Mouse (Mus musculus): ENCODE measurements around the gene Plcb1. TPM values are rescaled to one million over a fixed set of nuclear protein-coding genes. Genes with fewer than 3 reads are reported as not detected.

Gene Plcb1
- polyA plus RNA-seq, 1 experiment, result 6.4 TPM

- H3K4me3 ChIP-seq (ENCODE audit: insufficient read depth, low read length), result no peak overlapping the region
- H3K4me1 ChIP-seq (ENCODE audit: control insufficient read depth, insufficient read depth, low read length), result no peaks in the 10 kb centered on the region
- TF ChIP-seq POLR2A (IDR thresholded peaks at IDR 0.05; ENCODE audit: low read depth, low read length), result no peak
- H3K27ac ChIP-seq (ENCODE audit: insufficient read depth, low read length), result no peak overlapping the region
Measured at GRCm38 (mm10) chr2:135296184-135296769, 510.4 kb downstream of the Plcb1 start.

GRCm38 (mm10) chr2:135300480-135300879 lies 514.6 kb downstream of the Plcb1 start:
- H3K4me3 ChIP-seq (ENCODE audit: insufficient read depth, low read length), result no peak overlapping the region
- no peak for TF ChIP-seq CTCF (IDR thresholded peaks at IDR 0.05; ENCODE audit: borderline replicate concordance, insufficient read depth, low read length)
- no peak for TF ChIP-seq POLR2A (IDR thresholded peaks at IDR 0.05; ENCODE audit: low read depth, low read length)
- H3K27ac ChIP-seq (ENCODE audit: insufficient read depth, low read length), result no peak overlapping the region

GRCm38 (mm10) chr2:135302483-135302882 lies 516.6 kb downstream of the Plcb1 start:
- TF ChIP-seq POLR2A (IDR thresholded peaks at IDR 0.05; ENCODE audit: low read depth, low read length) (no peak), CTCF (IDR thresholded peaks at IDR 0.05; ENCODE audit: borderline replicate concordance, insufficient read depth, low read length) (no peak)
- H3K4me1 ChIP-seq (ENCODE audit: control insufficient read depth, insufficient read depth, low read length), result no peaks in the 10 kb centered on the region
- H3K27ac ChIP-seq (ENCODE audit: insufficient read depth, low read length), result no peak overlapping the region
- H3K4me3 ChIP-seq (ENCODE audit: insufficient read depth, low read length), result no peak overlapping the region

More at GRCm38 (mm10) chr2:135300480-135300879, 514.6 kb downstream of the Plcb1 start:
- no peaks in the 10 kb centered on the region for H3K4me1 ChIP-seq (ENCODE audit: control insufficient read depth, insufficient read depth, low read length)

- Histone ChIP-seq H3K27ac (ENCODE audit: insufficient read depth, low read length) (no peak overlapping the region), H3K4me3 (ENCODE audit: insufficient read depth, low read length) (no peak overlapping the region), H3K4me1 (ENCODE audit: control insufficient read depth, insufficient read depth, low read length) (no peaks in the 10 kb centered on the region)
- no peak for TF ChIP-seq POLR2A (IDR thresholded peaks at IDR 0.05; ENCODE audit: low read depth, low read length)
Measured at GRCm38 (mm10) chr2:135305186-135305585, 519.3 kb downstream of the Plcb1 start.

- H3K4me1 ChIP-seq (ENCODE audit: control insufficient read depth, insufficient read depth, low read length), result no peaks in the 10 kb centered on the region
- H3K4me3 ChIP-seq (ENCODE audit: insufficient read depth, low read length), result no peak overlapping the region
- no peak for TF ChIP-seq CTCF (IDR thresholded peaks at IDR 0.05; ENCODE audit: borderline replicate concordance, insufficient read depth, low read length)
- no peak for TF ChIP-seq POLR2A (IDR thresholded peaks at IDR 0.05; ENCODE audit: low read depth, low read length)
- no peak overlapping the region for H3K27ac ChIP-seq (ENCODE audit: insufficient read depth, low read length)
Measured at GRCm38 (mm10) chr2:135305736-135306471, 520.0 kb downstream of the Plcb1 start.

- TF ChIP-seq POLR2A (IDR thresholded peaks at IDR 0.05; ENCODE audit: low read depth, low read length) (no peak), CTCF (IDR thresholded peaks at IDR 0.05; ENCODE audit: borderline replicate concordance, insufficient read depth, low read length) (no peak)
- Histone ChIP-seq H3K4me1 (ENCODE audit: control insufficient read depth, insufficient read depth, low read length) (no peaks in the 10 kb centered on the region), H3K27ac (ENCODE audit: insufficient read depth, low read length) (no peak overlapping the region), H3K4me3 (ENCODE audit: insufficient read depth, low read length) (no peak overlapping the region)
Measured at GRCm38 (mm10) chr2:135306472-135306771, 520.6 kb downstream of the Plcb1 start.

- TF ChIP-seq POLR2A (IDR thresholded peaks at IDR 0.05; ENCODE audit: low read depth, low read length) (no peak), CTCF (IDR thresholded peaks at IDR 0.05; ENCODE audit: borderline replicate concordance, insufficient read depth, low read length) (no peak)
- Histone ChIP-seq H3K4me3 (ENCODE audit: insufficient read depth, low read length) (no peak overlapping the region), H3K4me1 (ENCODE audit: control insufficient read depth, insufficient read depth, low read length) (no peaks in the 10 kb centered on the region), H3K27ac (ENCODE audit: insufficient read depth, low read length) (no peak overlapping the region)
Measured at GRCm38 (mm10) chr2:135307787-135308186, 521.9 kb downstream of the Plcb1 start.

GRCm38 (mm10) chr2:135315980-135316379 lies 530.1 kb downstream of the Plcb1 start:
- Histone ChIP-seq H3K4me1 (ENCODE audit: control insufficient read depth, insufficient read depth, low read length) (no peaks in the 10 kb centered on the region), H3K27ac (ENCODE audit: insufficient read depth, low read length) (no peak overlapping the region), H3K4me3 (ENCODE audit: insufficient read depth, low read length) (no peak overlapping the region)
- no peak for TF ChIP-seq CTCF (IDR thresholded peaks at IDR 0.05; ENCODE audit: borderline replicate concordance, insufficient read depth, low read length)

GRCm38 (mm10) chr2:135318136-135318535 lies 532.3 kb downstream of the Plcb1 start:
- Histone ChIP-seq H3K4me1 (ENCODE audit: control insufficient read depth, insufficient read depth, low read length) (no peaks in the 10 kb centered on the region), H3K4me3 (ENCODE audit: insufficient read depth, low read length) (no peak overlapping the region), H3K27ac (ENCODE audit: insufficient read depth, low read length) (no peak overlapping the region)
- TF ChIP-seq POLR2A (IDR thresholded peaks at IDR 0.05; ENCODE audit: low read depth, low read length) (no peak), CTCF (IDR thresholded peaks at IDR 0.05; ENCODE audit: borderline replicate concordance, insufficient read depth, low read length) (no peak)

GRCm38 (mm10) chr2:135323276-135323954 lies 537.5 kb downstream of the Plcb1 start:
- no peak overlapping the region for H3K4me3 ChIP-seq (ENCODE audit: insufficient read depth, low read length)

More at GRCm38 (mm10) chr2:135323276-135323954, 537.5 kb downstream of the Plcb1 start:
- TF ChIP-seq CTCF (IDR thresholded peaks at IDR 0.05; ENCODE audit: borderline replicate concordance, insufficient read depth, low read length), result no peak
- TF ChIP-seq POLR2A (IDR thresholded peaks at IDR 0.05; ENCODE audit: low read depth, low read length), result no peak
- Histone ChIP-seq H3K27ac (ENCODE audit: insufficient read depth, low read length) (no peak overlapping the region), H3K4me1 (ENCODE audit: control insufficient read depth, insufficient read depth, low read length) (no peaks in the 10 kb centered on the region)
